Mouse (Mus musculus) brain, embryonic 14.5 days (tissue): ENCODE data around the gene Sstr4.

Source experiments
- CTCF ChIP-seq: fragments of 200-500 bp; IDR thresholded peaks from 2 replicates; pipeline ENCODE4 v1.5.1; 2012; ENCODE audit warnings: inconsistent platforms, mild to moderate bottlenecking, moderate library complexity, borderline replicate concordance; ENCODE audit not compliant: insufficient read depth, insufficient read length; ENCODE audit errors: extremely low read depth
- POLR2A ChIP-seq: fragments of 200-500 bp; IDR thresholded peaks from 2 replicates; pipeline ENCODE4 v1.6.1; 2012; ENCODE audit warnings: mild to moderate bottlenecking, inconsistent platforms, borderline replicate concordance; ENCODE audit not compliant: poor library complexity, insufficient read depth, insufficient read length, severe bottlenecking; ENCODE audit errors: extremely low read depth

- TF ChIP-seq POLR2A (no peak), CTCF (no peak)
Observed at GRCm38 (mm10) chr2:148393846-148394245, 1.3 kb upstream of the Sstr4 start.
